Mouse (Mus musculus) heart, postnatal 14 days (tissue): ENCODE results near the gene Gnb3. TPM values are rescaled to one million over a fixed set of nuclear protein-coding genes. Genes with fewer than 3 reads are reported as not detected.
"Not testable (repeated sequence)": the region's sequence is repeated elsewhere in the genome, so short reads cannot be mapped to it uniquely, and the experiment has no call there.

Experiments used
- DNase-seq, 2 experiments: peaks; one replicate each; pipeline ENCODE4 v3.0.0; 2021 to 2022
- intact Hi-C: fragments of 180-260 bp; cut with DNase I; formaldehyde crosslinking; loops from one replicate; pipeline ENCODE4 v1.15.1; 2025
- total RNA-seq, 2 experiments: library from RNA; stranded (reverse); gene quantifications; 2 replicates each; pipeline ENCODE4 v1.2.3; 2021

The Gnb3 gene
- total RNA-seq, 2 experiments from 2014 or later = 2.8 to 3.3 TPM

- intact Hi-C loops = no loop called here
- DNase-seq = no peak
Observed at GRCm38 (mm10) chr6:124820891-124821290, 19.2 kb downstream of the Gnb3 start.

GRCm38 (mm10) chr6:124817971-124818370 is 22.1 kb downstream of the Gnb3 start:
- no peak for DNase-seq
- intact Hi-C loops = no loop called here

DNA sequence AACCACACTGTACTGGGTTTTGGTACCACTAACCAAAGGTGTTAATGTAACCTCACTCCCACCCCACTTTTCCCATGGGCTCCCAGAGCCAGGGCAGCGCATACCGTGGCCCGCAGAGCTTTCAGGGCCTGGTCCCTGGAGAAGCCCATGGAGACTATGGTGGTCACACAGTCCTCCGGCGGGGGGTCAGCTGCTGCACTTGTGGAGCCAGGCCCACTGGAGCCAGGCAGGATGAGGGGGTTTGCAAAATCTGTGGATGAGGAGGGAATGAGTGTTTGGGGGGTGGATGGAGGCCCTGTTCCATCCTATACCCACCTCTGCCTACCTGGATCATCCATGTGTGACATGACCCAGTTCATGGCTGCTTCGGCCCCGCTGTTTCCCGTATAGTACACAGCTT is 22.5 kb downstream of the Gnb3 start:
- DNase-seq = no peak
- intact Hi-C loops = no loop called here

GRCm38 (mm10) chr6:124817125-124817524 is 22.9 kb downstream of the Gnb3 start:
- intact Hi-C loops = no loop called here
- no peak for DNase-seq

- no peak for DNase-seq
- intact Hi-C loops = no loop called here
Observed at GRCm38 (mm10) chr6:124816611-124817010, 23.5 kb downstream of the Gnb3 start.

- DNase-seq = no peak
- intact Hi-C loops = no loop called here
Observed at GRCm38 (mm10) chr6:124814858-124815774, 25.0 kb downstream of the Gnb3 start.

DNA sequence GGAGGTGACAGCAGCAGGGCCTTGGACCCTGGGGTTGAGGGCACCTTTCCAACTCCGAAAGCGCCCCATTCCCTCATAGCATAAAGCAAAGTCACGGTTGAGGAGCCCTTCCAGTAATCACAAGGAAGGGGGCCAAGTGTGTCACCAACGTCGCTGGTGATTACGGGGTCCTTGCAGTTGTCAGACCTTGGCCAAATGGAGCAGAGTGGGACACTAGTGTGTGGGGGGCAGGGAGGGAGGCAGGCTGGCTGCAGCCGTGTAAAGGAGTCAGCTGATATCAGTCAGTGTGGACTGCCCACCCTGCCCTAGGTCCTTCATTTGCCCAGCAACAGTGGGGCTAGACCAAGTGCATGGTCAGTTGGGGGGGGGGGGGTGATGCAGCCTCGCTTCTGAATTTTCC is 25.6 kb downstream of the Gnb3 start:
- intact Hi-C loops = no loop called here
- no peak for DNase-seq

DNA sequence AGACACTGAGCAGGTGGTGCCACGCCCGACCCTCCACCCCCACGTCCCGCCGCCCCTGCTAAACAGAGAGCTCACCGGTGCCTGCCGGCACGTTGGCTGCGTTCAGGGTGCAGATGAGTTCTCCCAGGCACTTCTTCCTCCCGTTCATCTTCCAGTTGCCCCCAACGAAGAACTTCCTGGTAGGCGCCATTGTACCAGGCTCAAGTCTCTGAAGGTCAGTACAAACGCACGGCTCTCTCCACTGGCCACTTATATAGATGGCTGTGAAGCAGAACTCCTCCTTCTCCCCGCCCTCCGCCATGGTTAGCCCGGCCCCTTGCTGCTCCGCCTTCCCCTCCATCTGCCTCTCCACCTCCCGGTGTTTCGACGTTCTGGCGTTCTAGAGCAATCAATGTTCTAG is 26.1 kb downstream of the Gnb3 start, which contains the start of gene Tpi1:
Gene Tpi1 (minus strand): TSS at position 364 of the 400 bp plus-strand sequence.
- DNase-seq = peak; percentile 88 to 93
- intact Hi-C loops = no loop called here

GRCm38 (mm10) chr6:124813496-124813895 is 26.6 kb downstream of the Gnb3 start:
- intact Hi-C loops = no loop called here
- DNase-seq = peak; percentile 62 to 70

- intact Hi-C loops = no loop called here
- no peak for DNase-seq
Observed at GRCm38 (mm10) chr6:124812848-124813247, 27.2 kb downstream of the Gnb3 start.

DNA sequence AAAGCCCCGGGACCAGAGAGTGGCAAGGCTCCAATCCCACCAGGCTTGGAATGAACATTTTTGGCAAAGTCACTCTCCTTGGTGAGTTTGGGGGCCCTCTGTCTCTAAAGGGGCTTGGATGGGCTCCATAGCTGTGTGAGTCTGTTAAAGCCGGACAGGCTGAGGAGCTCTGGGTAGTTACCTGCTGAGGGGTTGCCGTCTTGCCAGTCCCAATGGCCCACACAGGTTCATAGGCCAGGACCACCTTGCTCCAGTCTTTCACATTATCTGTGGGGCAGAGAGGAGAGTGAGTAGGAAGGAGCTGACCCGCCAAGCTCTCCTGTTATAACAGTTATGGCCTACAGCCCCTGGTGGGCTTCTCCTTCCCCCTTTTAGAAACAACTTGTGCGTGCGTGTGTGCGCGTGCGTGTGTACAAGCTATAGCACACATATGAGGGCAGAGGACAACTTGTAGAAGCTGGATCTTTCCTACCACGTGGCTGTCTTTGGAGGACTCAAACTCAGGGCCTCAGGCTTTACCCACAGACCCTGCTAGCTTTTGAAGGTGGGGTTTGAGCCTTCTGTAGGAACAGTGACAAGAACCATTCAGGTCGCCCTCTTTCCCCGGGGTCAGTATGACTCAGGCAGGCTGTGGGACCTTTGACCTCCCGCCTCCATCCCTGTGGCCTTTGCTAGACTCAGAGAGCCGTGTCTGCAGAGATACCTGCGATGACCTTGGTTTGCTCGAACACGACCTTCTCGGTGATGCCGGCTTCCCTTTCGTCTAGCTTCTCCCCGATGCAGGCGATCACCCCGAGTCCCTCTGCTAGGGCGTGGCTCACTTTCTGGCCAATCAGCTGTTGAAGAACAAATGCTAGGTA is 28.1 kb downstream of the Gnb3 start:
- DNase-seq = no peak
- intact Hi-C loops = no loop called here

DNA sequence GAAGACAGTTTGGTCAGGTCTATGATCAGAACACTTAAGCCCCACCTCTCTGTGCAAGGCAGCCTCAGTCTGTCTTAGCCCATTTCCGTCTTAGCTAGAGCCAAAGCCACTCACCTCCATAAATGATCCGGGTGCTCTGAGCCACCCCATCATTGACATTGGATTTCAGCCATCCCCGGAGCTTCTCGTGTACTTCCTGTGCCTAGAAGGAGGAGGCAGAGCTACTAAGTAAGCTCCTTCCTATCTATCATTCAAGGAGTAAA is 28.7 kb downstream of the Gnb3 start:
- intact Hi-C loops = no loop called here
- no peak for DNase-seq

DNA sequence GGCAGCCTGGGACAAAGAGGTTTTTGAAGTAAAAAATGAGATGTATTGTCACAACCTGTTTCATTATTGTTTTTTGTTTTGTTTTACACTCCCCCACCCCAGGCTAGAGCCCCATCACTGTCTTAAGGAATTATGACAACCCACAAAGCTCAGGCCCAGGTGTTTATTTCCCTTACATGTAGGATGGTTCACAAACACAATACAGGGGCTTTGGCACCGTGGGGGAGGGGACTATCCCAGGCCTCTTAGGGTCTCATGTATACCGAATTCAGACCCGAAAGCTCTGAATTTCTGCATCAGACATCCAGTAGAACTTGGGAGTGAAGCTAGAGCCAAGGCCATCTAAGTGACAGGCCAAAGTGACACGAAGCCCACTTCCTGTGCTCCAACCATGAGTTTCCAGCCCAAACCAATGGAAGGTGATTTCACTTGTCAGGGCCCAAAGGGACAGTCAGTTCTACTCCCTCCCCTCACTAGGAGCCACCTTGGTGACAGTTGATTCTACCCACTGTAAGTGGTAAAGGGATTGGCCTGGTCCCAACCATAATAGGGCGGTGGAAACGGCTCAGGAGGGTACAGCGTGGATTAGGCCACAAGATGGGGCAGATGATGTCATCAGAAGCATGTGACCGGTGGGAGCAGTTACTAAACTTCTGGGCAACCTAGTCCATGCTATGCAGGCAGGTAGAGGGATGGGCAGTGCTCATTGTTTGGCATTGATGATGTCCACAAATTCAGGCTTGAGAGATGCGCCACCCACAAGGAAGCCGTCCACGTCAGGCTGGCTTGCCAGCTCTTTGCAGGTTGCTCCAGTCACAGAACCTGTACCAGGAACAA is 29.3 kb downstream of the Gnb3 start:
- DNase-seq, intact Hi-C loops: not testable (repeated sequence)

- intact Hi-C loops = loop anchor here (5.0 kb wide), 1 partner anchor 53 kb away; the partner anchor contains the start of genes Atn1 and Gm45234
- no peak for DNase-seq
Observed at GRCm38 (mm10) chr6:124809775-124810538, 30.1 kb downstream of the Gnb3 start.

DNA sequence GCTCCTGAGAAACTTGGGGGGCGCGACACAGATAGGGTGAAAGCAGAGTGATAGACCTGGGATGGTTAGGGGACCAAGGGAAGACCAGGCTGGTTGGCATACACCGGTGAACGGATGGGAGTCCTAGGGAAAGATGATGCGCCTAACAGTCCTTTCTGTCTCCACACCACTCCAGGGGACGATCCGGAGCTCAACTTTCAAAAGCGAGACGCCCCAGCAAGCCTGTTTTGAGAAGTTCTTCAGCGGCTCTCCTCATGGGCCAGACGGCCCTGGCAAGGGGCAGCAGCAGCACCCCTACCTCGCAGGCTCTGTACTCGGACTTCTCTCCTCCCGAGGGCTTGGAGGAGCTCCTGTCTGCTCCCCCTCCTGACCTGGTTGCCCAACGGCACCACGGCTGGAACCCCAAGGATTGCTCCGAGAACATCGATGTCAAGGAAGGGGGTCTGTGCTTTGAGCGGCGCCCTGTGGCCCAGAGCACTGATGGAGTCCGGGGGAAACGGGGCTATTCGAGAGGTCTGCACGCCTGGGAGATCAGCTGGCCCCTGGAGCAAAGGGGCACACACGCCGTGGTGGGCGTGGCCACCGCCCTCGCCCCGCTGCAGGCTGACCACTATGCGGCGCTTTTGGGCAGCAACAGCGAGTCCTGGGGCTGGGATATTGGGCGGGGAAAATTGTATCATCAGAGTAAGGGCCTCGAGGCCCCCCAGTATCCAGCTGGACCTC is 30.9 kb downstream of the Gnb3 start:
- peak; percentile 87 to 90 for DNase-seq
- intact Hi-C loops = loop anchor here (5.0 kb wide), 1 partner anchor 52 kb away; the partner anchor contains the start of genes Atn1 and Gm45234

DNA sequence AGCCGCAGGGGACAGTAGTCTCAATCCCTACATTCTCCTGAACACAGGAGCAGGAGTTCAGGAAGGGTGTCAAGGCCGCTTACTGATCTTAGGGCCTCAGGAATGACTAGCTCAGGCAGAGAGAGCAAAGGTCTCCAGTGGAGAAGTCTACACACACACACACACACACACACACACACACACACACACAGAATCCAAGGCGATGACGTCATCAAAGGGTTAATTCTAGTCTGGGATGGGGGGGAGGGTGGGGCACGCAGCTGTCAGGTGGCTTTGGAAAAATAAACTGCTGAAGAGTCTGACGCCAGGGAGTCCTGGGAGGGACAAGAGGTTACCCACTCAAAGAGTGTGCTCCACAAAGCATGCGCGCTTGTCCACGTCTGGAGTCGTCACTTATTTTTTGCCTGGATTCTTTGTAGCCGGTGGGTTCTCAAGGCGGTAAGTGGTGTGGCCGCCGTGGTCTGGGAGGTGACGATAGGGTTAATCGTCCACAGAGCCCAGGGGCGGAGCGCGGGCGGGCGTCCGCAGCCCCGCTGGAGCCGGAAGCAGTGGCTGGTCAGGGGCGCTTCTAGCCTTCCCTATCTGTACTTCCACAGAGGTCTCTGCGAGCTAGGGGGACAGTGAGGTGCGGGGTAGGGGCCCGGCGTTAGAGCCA is 31.6 kb downstream of the Gnb3 start, which contains the start of gene Spsb2:
Gene Spsb2 (plus strand): TSS at position 304 of the 655 bp plus-strand sequence.
- intact Hi-C loops = loop anchor here (5.0 kb wide), 1 partner anchor 51 kb away; the partner anchor contains the start of genes Atn1 and Gm45234
- DNase-seq = peak; percentile 79 to 82

- intact Hi-C loops = loop anchor here (5.0 kb wide), 1 partner anchor 51 kb away; the partner anchor contains the start of genes Atn1 and Gm45234
- no peak for DNase-seq
Observed at GRCm38 (mm10) chr6:124807986-124808357, 32.1 kb downstream of the Gnb3 start.

GRCm38 (mm10) chr6:124807366-124807765 is 32.7 kb downstream of the Gnb3 start:
- intact Hi-C loops = loop anchor here (5.0 kb wide), 1 partner anchor 50 kb away; the partner anchor contains the start of genes Atn1 and Gm45234
- DNase-seq = no peak
